Mouse (Mus musculus) embryonic facial prominence, embryonic 15.5 days (tissue): ENCODE data around the gene Coro1c. TPM values are rescaled to one million over a fixed set of nuclear protein-coding genes. Genes with fewer than 3 reads are reported as not detected.

Experiments
- ATAC-seq: fragments of 200-750 bp; cut with Nextera tagmentation; 2 replicates; pipeline ENCODE4 v1.8.0; 2017; ENCODE audit warnings: low read depth, moderate TSS enrichment; ENCODE audit not compliant: insufficient number of reproducible peaks, low FRiP score, low TSS enrichment
- H3K27ac ChIP-seq: fragments of 300-500 bp; sonication (generic); replicated peaks from 2 replicates; pipeline ENCODE4 v1.5.1; 2015; ENCODE audit warnings: mild to moderate bottlenecking, inconsistent platforms
- H3K27me3 ChIP-seq: fragments of 300-500 bp; sonication (generic); 2 replicates; pipeline ENCODE4 v1.6.1; 2015; ENCODE audit warnings: inconsistent platforms
- H3K36me3 ChIP-seq: fragments of 300-500 bp; sonication (generic); 2 replicates; pipeline ENCODE4 v1.6.1; 2015; ENCODE audit warnings: mild to moderate bottlenecking, inconsistent platforms
- H3K4me1 ChIP-seq: fragments of 300-500 bp; sonication (generic); 2 replicates; pipeline ENCODE4 v1.6.1; 2015; ENCODE audit warnings: inconsistent platforms
- H3K4me2 ChIP-seq: fragments of 300-500 bp; sonication (generic); replicated peaks from 2 replicates; pipeline ENCODE4 v1.6.1; 2015; ENCODE audit warnings: mild to moderate bottlenecking, inconsistent platforms
- H3K4me3 ChIP-seq: fragments of 300-500 bp; sonication (generic); replicated peaks from 2 replicates; pipeline ENCODE4 v1.5.1; 2015; ENCODE audit warnings: mild to moderate bottlenecking, inconsistent platforms
- H3K9ac ChIP-seq: fragments of 300-500 bp; sonication (generic); 2 replicates; pipeline ENCODE4 v1.6.1; 2015; ENCODE audit warnings: inconsistent platforms
- H3K9me3 ChIP-seq: fragments of 300-500 bp; sonication (generic); replicated peaks from 2 replicates; pipeline ENCODE4 v1.6.1; 2016; ENCODE audit warnings: inconsistent platforms
- WGBS: fragments of 180-500 bp; shearing (Covaris S2); methylation state at CpG from one replicate; pipeline ENCODE4 v1.1.7; 2015; 5-methylcytosine and 5-hydroxymethylcytosine counted together
- polyA plus RNA-seq: library from polyadenylated mRNA; unstranded; fragments of >200 nt; fragmentation: Nextera tagmentation; extraction: Ambion mirVana; gene quantifications from 2 replicates; pipeline ENCODE4 v1.2.1, GENCODE M21; 2015

Gene Coro1c
- polyA plus RNA-seq, 1 experiment from 2014 or later = 99.0 TPM

DNA sequence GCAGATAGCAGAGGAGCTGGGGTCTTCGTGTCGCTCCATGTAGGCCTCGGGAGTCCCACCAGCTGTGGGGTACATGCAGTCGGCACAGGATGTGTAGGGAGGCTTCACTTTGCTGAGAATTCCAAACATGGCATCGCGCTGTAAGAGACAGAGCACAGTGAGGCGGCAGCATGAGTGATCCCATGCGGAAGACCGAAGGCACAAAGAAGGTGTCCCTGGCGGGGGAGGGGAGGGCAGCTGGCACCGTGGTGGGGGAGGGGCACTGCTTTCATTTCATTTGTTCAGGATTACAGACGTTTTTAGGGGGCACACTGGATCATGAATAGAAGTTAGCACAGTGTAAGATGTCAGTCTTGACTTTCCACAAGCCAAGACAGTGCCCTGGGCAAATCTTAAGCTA, 34.8 kb upstream of the Coro1c start:
- ATAC-seq = no peak
- H3K36me3 ChIP-seq = peaks cover 79% of the 10 kb centered on the region
- no peak overlapping the region for H3K4me3 ChIP-seq

DNA sequence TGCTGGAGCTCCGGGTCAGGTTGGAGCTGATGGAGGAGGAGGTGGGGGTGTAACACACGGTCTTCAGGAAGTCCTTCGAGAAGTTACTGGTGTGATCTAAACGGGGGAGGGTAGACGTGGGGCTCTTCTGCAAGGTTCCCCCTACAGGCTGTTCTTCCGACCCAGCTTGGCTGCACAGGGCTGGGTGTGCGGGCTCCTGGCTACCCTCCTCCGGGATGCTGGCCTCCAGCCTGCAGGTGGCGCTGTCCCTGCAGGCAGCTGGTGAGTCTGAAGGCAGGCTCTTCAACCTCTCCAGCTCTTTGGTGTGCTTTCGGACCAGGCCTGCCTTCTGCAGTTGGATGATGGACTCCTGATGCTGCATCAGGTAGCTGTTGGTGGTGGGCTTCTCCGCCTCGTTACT, 34.0 kb upstream of the Coro1c start:
- ATAC-seq = no peak
- H3K27me3 ChIP-seq = no peaks in the 10 kb centered on the region
- H3K36me3 ChIP-seq = peaks cover 72% of the 10 kb centered on the region

More for the DNA sequence above, 34.8 kb upstream of the Coro1c start:
- no peak overlapping the region for H3K27ac ChIP-seq
- no peaks in the 10 kb centered on the region for H3K4me1 ChIP-seq
- 82% methylated on average over 12 of the region's 12 CpGs for WGBS
- H3K9ac ChIP-seq = no peak overlapping the region
- no peak overlapping the region for H3K4me2 ChIP-seq
- no peaks in the 10 kb centered on the region for H3K9me3 ChIP-seq
- H3K27me3 ChIP-seq = no peaks in the 10 kb centered on the region

GRCm38 (mm10) chr5:113939263-113939900, 30.8 kb upstream of the Coro1c start:
- Histone ChIP-seq H3K9me3 (no peaks in the 10 kb centered on the region), H3K4me2 (no peak overlapping the region), H3K9ac (no peak overlapping the region), H3K4me3 (no peak overlapping the region), H3K27me3 (no peaks in the 10 kb centered on the region), H3K27ac (no peak overlapping the region), H3K4me1 (no peaks in the 10 kb centered on the region), H3K36me3 (peaks cover 43% of the 10 kb centered on the region)
- WGBS = 56% methylated on average over 12 of the region's 12 CpGs
- no peak for ATAC-seq

More for the DNA sequence above, 34.0 kb upstream of the Coro1c start:
- H3K4me3 ChIP-seq = no peak overlapping the region
- WGBS = 83% methylated on average over 12 of the region's 12 CpGs
- no peak overlapping the region for H3K9ac ChIP-seq
- no peak overlapping the region for H3K27ac ChIP-seq
- H3K4me2 ChIP-seq = no peak overlapping the region
- no peaks in the 10 kb centered on the region for H3K4me1 ChIP-seq
- H3K9me3 ChIP-seq = no peaks in the 10 kb centered on the region

DNA sequence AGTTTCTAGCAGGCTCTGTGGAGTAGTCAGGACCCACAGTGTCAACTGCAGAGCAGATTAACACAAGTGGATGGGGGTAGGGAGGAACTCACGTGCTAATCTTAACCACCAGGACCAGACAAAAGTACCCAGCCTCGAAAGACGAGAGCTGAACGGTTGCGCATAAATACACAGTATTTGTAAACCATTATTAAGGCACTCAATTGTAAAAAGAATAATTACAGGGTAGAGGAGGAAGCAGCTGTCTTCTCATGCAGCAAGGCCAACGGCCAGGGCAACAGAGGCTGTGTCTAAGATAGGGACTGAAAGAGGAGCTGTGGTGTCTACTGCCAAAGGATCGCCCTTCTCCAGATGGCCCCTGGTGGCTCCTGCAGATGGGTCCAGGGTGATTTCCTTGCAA, 29.1 kb upstream of the Coro1c start:
- Histone ChIP-seq H3K4me1 (no peaks in the 10 kb centered on the region), H3K27ac (no peak overlapping the region), H3K9me3 (no peaks in the 10 kb centered on the region), H3K4me3 (no peak overlapping the region), H3K36me3 (peaks cover 29% of the 10 kb centered on the region), H3K9ac (no peak overlapping the region), H3K27me3 (no peaks in the 10 kb centered on the region), H3K4me2 (no peak overlapping the region)
- ATAC-seq = no peak
- 66% methylated on average over 7 of the region's 7 CpGs for WGBS

- Histone ChIP-seq H3K27ac (no peak overlapping the region), H3K9ac (no peak overlapping the region), H3K9me3 (no peaks in the 10 kb centered on the region), H3K4me1 (peaks cover 18% of the 10 kb centered on the region), H3K27me3 (no peaks in the 10 kb centered on the region), H3K4me3 (no peak overlapping the region), H3K4me2 (no peak overlapping the region), H3K36me3 (no peaks in the 10 kb centered on the region)
- no peak for ATAC-seq
- 61% methylated on average over 6 of the region's 6 CpGs for WGBS
Observed at GRCm38 (mm10) chr5:113933889-113934288, 25.3 kb upstream of the Coro1c start.

DNA sequence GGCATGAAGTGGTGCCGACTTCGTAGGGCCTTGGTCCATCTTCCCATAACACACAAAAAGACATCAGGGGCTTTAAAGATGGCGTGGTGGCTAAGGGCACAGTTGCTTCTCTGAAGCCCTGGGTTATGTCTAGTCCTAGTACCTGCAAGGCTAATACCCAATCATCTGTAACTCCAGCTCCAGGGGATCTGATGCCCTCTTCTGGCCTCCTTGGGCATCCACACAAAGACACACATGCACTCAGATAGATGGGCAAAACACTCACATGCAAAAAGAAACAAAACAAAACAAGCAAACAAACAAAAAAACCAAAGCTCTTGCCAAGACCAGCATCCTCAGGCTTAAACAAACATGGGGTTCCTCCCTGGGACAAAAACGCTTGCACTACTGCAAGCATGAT, 24.9 kb upstream of the Coro1c start:
- H3K4me3 ChIP-seq = no peak overlapping the region
- no peaks in the 10 kb centered on the region for H3K27me3 ChIP-seq
- peaks cover 18% of the 10 kb centered on the region for H3K4me1 ChIP-seq
- no peaks in the 10 kb centered on the region for H3K9me3 ChIP-seq
- 76% methylated on average over 4 of the region's 4 CpGs for WGBS
- ATAC-seq = no peak
- no peak overlapping the region for H3K4me2 ChIP-seq
- H3K9ac ChIP-seq = no peak overlapping the region
- no peaks in the 10 kb centered on the region for H3K36me3 ChIP-seq
- no peak overlapping the region for H3K27ac ChIP-seq

DNA sequence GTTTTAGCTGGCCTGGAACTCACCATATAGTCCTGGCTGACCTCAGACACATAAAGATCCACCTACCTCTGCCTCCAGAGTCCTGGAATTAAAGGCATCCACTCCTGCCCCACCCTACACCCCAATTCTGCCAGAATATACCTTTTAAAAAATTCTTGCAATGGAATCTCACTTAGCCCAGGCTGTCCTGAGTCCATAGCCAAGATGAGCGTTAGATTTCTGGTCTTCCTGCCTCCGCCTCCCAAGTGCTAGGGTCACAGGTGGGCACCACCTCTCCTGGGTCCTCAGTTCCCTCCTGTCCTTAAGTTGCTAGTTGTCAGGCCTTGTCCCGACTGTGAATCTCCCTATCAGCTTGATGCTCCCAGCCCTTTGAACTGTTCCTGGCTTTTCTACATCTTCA, 23.8 kb upstream of the Coro1c start:
- H3K36me3 ChIP-seq = no peaks in the 10 kb centered on the region
- H3K4me3 ChIP-seq = no peak overlapping the region
- peaks cover 18% of the 10 kb centered on the region for H3K4me1 ChIP-seq
- no peak for ATAC-seq
- H3K9ac ChIP-seq = no peak overlapping the region
- 75% methylated on average over 3 of the region's 3 CpGs for WGBS
- H3K9me3 ChIP-seq = no peaks in the 10 kb centered on the region
- no peaks in the 10 kb centered on the region for H3K27me3 ChIP-seq
- no peak overlapping the region for H3K4me2 ChIP-seq
- no peak overlapping the region for H3K27ac ChIP-seq

DNA sequence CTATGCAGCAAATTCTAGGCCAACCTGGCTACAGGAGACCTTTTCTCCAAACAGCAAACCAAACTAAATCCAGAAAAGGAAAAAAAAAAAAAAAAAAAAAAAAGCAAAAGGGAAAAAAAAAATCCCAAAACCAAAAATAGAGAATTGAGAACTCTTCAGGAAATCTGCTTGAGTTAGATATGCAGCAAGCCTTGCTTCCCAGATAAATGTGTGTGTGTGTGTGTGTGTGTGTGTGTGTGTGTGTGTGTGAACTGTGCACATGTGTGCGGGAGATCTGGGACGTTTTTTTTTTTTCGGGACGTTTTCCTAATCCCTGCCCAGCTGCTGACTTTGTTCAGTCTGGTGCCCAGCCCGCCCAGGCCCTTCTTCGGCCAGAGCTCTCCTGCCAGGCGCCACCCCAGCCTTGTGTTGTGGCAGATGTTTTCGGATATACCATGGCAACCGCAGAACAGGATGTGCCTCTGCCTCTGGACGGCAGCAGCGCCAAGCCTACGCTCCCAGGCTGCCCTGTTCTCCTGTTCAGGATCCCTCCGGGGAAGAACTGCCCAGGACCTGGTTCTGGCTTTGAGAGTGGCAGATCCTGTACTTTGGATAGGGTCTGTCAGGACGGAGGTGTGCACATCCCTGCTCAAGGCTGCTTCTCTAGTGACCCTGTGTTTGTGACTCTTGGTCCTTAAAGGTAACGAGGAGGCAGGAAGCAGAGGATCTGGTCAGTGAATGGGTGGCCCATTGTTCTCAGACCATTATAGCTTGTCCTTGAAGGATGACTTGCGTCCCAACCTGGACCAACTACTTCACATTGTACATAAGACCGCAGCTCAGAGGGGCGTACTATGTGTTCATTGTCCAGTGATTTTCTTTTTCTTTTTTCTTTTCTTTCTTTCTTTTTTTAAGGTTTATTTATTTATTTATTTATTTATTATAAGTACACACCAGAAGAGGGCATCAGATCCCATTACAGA, 22.4 kb upstream of the Coro1c start:
- Histone ChIP-seq H3K27ac (peak overlapping the region; percentile 82), H3K4me3 (no peak overlapping the region; the same call in 1 of the 2 replicates), H3K9me3 (no peaks in the 10 kb centered on the region), H3K4me1 (peaks cover 18% of the 10 kb centered on the region), H3K9ac (no peak overlapping the region), H3K36me3 (no peaks in the 10 kb centered on the region), H3K27me3 (no peaks in the 10 kb centered on the region), H3K4me2 (peak overlapping the region; percentile 17; the same call in 1 of the 2 replicates)
- 28% methylated on average over 18 of the region's 18 CpGs for WGBS
- ATAC-seq = no peak

DNA sequence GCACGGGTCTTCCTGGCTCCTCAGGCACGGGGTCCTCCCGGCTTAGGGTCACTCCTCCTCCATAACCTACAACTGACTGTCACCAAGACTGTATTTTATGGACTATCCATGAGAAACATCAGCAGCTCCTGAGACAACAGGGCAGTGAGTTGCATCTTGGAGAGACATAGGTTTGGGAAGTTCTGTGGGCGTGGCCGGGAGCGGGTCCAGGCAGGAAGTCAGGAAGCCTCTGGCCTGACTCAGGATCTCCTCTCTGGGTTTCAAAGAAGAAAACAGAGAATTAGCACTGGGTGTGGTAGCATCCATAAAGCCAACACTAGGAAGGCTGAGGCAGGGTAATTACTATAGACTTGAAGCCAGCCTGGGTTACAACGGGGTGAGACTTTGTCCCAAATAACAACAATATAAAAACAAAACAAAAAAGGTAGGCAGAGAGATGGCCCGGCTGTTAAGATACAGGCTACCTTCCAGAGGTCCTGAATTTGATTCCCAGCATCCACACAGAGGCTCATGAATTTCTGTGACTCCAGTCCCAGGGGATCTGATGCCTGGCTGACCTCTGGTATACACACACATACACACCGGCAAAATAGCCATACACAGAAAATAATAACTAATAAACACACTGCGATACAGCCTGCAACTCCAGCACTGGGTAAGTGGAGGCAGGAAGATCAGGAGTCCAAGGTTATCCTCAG, 21.5 kb upstream of the Coro1c start:
- H3K4me3 ChIP-seq = no peak overlapping the region
- ATAC-seq = no peak
- no peak overlapping the region for H3K4me2 ChIP-seq
- peak overlapping the region; percentile 82; the same call in 1 of the 2 replicates for H3K27ac ChIP-seq
- no peaks in the 10 kb centered on the region for H3K9me3 ChIP-seq
- H3K36me3 ChIP-seq = no peaks in the 10 kb centered on the region
- WGBS = 53% methylated on average over 10 of the region's 10 CpGs
- no peaks in the 10 kb centered on the region for H3K27me3 ChIP-seq
- peaks cover 18% of the 10 kb centered on the region for H3K4me1 ChIP-seq
- no peak overlapping the region for H3K9ac ChIP-seq

GRCm38 (mm10) chr5:113929526-113929925, 21.0 kb upstream of the Coro1c start:
- no peaks in the 10 kb centered on the region for H3K9me3 ChIP-seq
- H3K9ac ChIP-seq = no peak overlapping the region
- no peak overlapping the region; the same call in 1 of the 2 replicates for H3K27ac ChIP-seq
- H3K4me2 ChIP-seq = no peak overlapping the region
- WGBS = 63% methylated on average over 10 of the region's 10 CpGs
- H3K4me1 ChIP-seq = peaks cover 18% of the 10 kb centered on the region
- H3K36me3 ChIP-seq = no peaks in the 10 kb centered on the region
- no peak overlapping the region for H3K4me3 ChIP-seq
- no peak for ATAC-seq
- no peaks in the 10 kb centered on the region for H3K27me3 ChIP-seq

GRCm38 (mm10) chr5:113924608-113925007, 16.1 kb upstream of the Coro1c start:
- no peak overlapping the region for H3K4me2 ChIP-seq
- WGBS = 83% methylated on average over 4 of the region's 4 CpGs

More at GRCm38 (mm10) chr5:113924608-113925007, 16.1 kb upstream of the Coro1c start:
- no peaks in the 10 kb centered on the region for H3K27me3 ChIP-seq
- H3K4me1 ChIP-seq = no peaks in the 10 kb centered on the region
- H3K27ac ChIP-seq = no peak overlapping the region
- H3K9ac ChIP-seq = no peak overlapping the region
- H3K36me3 ChIP-seq = no peaks in the 10 kb centered on the region
- H3K4me3 ChIP-seq = no peak overlapping the region
- no peaks in the 10 kb centered on the region for H3K9me3 ChIP-seq
- ATAC-seq = no peak
